ENCODE assay signal across 1 mouse cellular context in the genomic region with DNA sequence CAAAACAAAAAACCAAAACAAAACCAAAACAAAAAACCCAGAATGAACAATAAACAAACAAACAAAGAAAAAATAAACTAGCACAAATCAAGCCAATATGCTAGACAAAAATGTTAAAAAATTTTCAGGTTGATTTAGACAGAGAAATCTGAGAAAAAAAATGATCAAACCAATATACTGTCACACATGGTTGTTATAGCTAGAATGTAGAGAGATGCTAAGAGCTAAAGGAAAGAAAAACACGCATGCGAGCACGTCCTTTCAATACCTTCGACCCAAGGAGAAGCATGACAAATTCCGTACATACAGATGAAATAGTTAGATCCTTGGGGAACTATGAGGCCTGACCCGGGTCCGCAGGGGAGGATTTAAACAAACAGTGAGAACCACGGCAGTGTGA.
A peak's percentile ranks its signal among the peaks of the same experiment; 100 is the strongest.
TF ChIP-seq lines count a peak whose summit lies in the region.

Gene Gm10959, minus strand, starts transcription at position 101 of the 400 bp plus-strand sequence.

TF ChIP-seq in MEL, 35 proteins besides CTCF, POLR2A, EP300 and RAD21 (continued from another document):
- peak; percentile 12; the same call in 1 of the 2 replicates for TF ChIP-seq SIN3A (IDR thresholded peaks at IDR 0.05; ENCODE audit: low read length)
